Mouse (Mus musculus) lung, adult 2 months (tissue): Measurements from ENCODE around the gene Nup210l.

Experiments
- CTCF ChIP-seq: fragments of 200-500 bp; IDR thresholded peaks from 2 replicates; pipeline ENCODE4 v1.5.1; 2011; ENCODE audit warnings: mild to moderate bottlenecking, low read length, control low read depth; ENCODE audit not compliant: insufficient read depth
- POLR2A ChIP-seq: fragments of 200-500 bp; IDR thresholded peaks from 2 replicates; pipeline ENCODE4 v1.6.1; 2011; ENCODE audit warnings: low read depth, mild to moderate bottlenecking, control low read depth, low read length, borderline replicate concordance; ENCODE audit errors: extremely low read depth

- TF ChIP-seq CTCF (no peak), POLR2A (no peak)
Observed at GRCm38 (mm10) chr3:90151086-90151740, 47.3 kb downstream of the Nup210l start.
